ENCODE assay signal across 15 mouse cellular contexts in the genomic region with DNA sequence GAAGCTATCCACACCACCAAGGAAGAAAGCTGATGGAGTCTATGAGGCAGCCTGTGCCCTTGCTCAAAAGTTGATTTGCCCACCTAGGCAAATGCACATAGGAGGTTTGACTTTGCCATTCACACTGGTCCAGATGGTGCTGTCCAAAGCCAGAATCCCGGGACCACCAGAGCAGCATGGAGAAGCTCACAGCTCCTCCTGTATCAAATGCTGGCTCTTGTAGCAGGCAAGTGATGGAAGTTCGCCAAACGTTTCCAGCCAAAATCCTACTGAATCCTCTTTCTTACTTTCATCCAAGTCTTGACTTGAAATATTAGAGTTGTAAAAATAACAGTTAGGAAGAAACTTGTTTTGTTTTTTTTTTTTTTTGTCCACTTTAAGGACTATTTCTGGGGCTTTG.
DNase-seq lines count a peak whose midpoint lies in the region; ATAC-seq and TF ChIP-seq lines count a peak whose summit lies in the region.
"Had no signal": no experiment of that assay in that cellular context is flagged by ENCODE, and none has a peak within 500 bp of the region (broad histone marks: within the 10 kb centered on the region; RNA-seq: fewer than 3 reads in every experiment).

No protein-coding gene starts in this region.

- intact Hi-C loops in gastrocnemius, adult 2 months (cut with DNase I), result no loop called here

- H3K4me2 ChIP-seq in stomach, postnatal 0 days (replicated peaks; ENCODE audit: low read depth), result no peak overlapping the region
- H3K4me2 ChIP-seq: heart, embryonic 13.5 days; limb, embryonic 15.5 days; midbrain, embryonic 13.5 days had no signal

- no peak for ATAC-seq in stomach, postnatal 0 days (ENCODE audit: low FRiP score, low TSS enrichment)
- no peak for ATAC-seq in activated CD4-positive, CD25-positive, alpha-beta regulatory T cell, adult 4 months
- ATAC-seq: intestine, postnatal 0 days; liver, postnatal 0 days; midbrain, embryonic 13.5 days had no signal

- peak; percentile 12 for DNase-seq in gastrocnemius, adult 2 months
- DNase-seq in gastrocnemius, postnatal 25 days, result no peak
- DNase-seq in kidney, postnatal 10 days, result peak; percentile 48
- DNase-seq in kidney, adult 8-10 months, result no peak
- peak; percentile 31 for DNase-seq in ovary, postnatal 14 days (ENCODE audit: low spot score)
- no peak for DNase-seq in ovary, postnatal 36 days (ENCODE audit: low spot score)
- DNase-seq in stomach, postnatal 0 days (ENCODE audit: low spot score), result peak; percentile 9
- DNase-seq: adrenal gland, postnatal 14 days; cerebellum, postnatal 36 days; liver, postnatal 0 days had no signal

- H3K27me3 ChIP-seq in stomach, postnatal 0 days (ENCODE audit: control insufficient read depth, insufficient read depth, low read length), result no peaks in the 10 kb centered on the region
- H3K27me3 ChIP-seq: heart, embryonic 13.5 days; limb, embryonic 15.5 days; midbrain, embryonic 13.5 days had no signal

- H3K9me3 ChIP-seq in stomach, postnatal 0 days (ENCODE audit: control insufficient read depth, low read length), result no peaks in the 10 kb centered on the region
- H3K9me3 ChIP-seq: heart, embryonic 13.5 days; limb, embryonic 15.5 days; midbrain, embryonic 13.5 days had no signal

- no peaks in the 10 kb centered on the region for H3K36me3 ChIP-seq in stomach, postnatal 0 days (ENCODE audit: control insufficient read depth, insufficient read depth, low read length)
- H3K36me3 ChIP-seq: heart, embryonic 13.5 days; limb, embryonic 15.5 days; midbrain, embryonic 13.5 days had no signal

- no peak overlapping the region for H3K9ac ChIP-seq in stomach, postnatal 0 days (ENCODE audit: low read length)
- H3K9ac ChIP-seq: heart, embryonic 13.5 days; limb, embryonic 15.5 days; liver, postnatal 0 days; midbrain, embryonic 13.5 days had no signal

- H3K4me3 ChIP-seq in gastrocnemius, adult 2 months, result no peak overlapping the region
- no peak overlapping the region for H3K4me3 ChIP-seq in stomach, postnatal 0 days (ENCODE audit: low read depth, low read length)
- H3K4me3 ChIP-seq: heart, embryonic 13.5 days; limb, embryonic 15.5 days; midbrain, embryonic 13.5 days had no signal

- no peak overlapping the region for H3K27ac ChIP-seq in gastrocnemius, adult 2 months
- H3K27ac ChIP-seq in stomach, postnatal 0 days (replicated peaks), result no peak overlapping the region
- H3K27ac ChIP-seq: heart, embryonic 13.5 days; limb, embryonic 15.5 days; midbrain, embryonic 13.5 days had no signal

- H3K4me1 ChIP-seq in stomach, postnatal 0 days (replicated peaks; ENCODE audit: control insufficient read depth, insufficient read depth), result no peaks in the 10 kb centered on the region
- H3K4me1 ChIP-seq: heart, embryonic 13.5 days; limb, embryonic 15.5 days; midbrain, embryonic 13.5 days had no signal

- WGBS in stomach, postnatal 0 days, result 53% methylated on average over 3 of the region's 3 CpGs

- no peak for TF ChIP-seq EP300 in stomach, postnatal 0 days (optimal IDR thresholded peaks at IDR 0.05)

- TF ChIP-seq CTCF in gastrocnemius, adult 2 months (IDR thresholded peaks at IDR 0.05), result no peak
- TF ChIP-seq CTCF in stomach, postnatal 0 days (IDR thresholded peaks at IDR 0.05; ENCODE audit: low read depth), result no peak

Comparison
In these comparisons a context has a peak if more than half of its experiments do, and no peak if none do; other contexts are left out.
1. DNase-seq: peak in gastrocnemius, adult 2 months (single experiment), kidney, postnatal 10 days (single experiment), ovary, postnatal 14 days (single experiment) and stomach, postnatal 0 days (single experiment); none in gastrocnemius, postnatal 25 days (single experiment), kidney, adult 8-10 months (0 of 2) and ovary, postnatal 36 days (single experiment).